Mouse (Mus musculus) embryonic fibroblast, embryonic 13.5 days (primary cell): ENCODE measurements around the gene Svs1.

ENCODE experiments used
- CTCF ChIP-seq: IDR thresholded peaks from 2 replicates; pipeline ENCODE4 v1.5.1; 2011; ENCODE audit warnings: mild to moderate bottlenecking, control low read depth, low read length, moderate library complexity, borderline replicate concordance; ENCODE audit not compliant: insufficient read depth
- POLR2A ChIP-seq: IDR thresholded peaks from 2 replicates; pipeline ENCODE4 v1.6.1; 2011; ENCODE audit warnings: low read depth, mild to moderate bottlenecking, control low read depth, low read length, moderate library complexity

DNA sequence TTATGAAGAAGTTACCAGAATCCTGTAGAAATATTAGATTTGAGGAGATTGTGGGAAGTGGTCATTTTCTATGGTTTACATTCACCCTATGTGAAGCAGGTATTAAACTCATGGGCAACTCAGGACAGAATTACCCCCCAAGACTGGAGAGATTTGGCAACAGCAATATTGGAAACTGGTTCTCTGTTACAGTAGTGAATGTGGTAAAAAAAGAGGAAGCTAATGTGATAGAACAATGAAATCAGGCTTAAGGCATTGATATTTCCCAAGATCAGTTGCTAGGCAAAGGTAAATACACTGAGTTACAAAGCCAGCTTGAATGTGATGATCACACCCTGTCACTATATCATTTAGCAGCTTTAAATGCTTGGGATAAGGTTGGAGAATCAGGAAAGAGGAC lies 18.8 kb upstream of the Svs1 start:
- no peak for TF ChIP-seq POLR2A
- no peak for TF ChIP-seq CTCF
